Mouse (Mus musculus) CH12.LX (cell line): ENCODE data around the gene Gm45618. TPM values are rescaled to one million over a fixed set of nuclear protein-coding genes. Genes with fewer than 3 reads are reported as not detected.
A peak's percentile ranks its signal among the peaks of the same experiment; 100 is the strongest.

Experiments
- DNase-seq: peaks from one replicate; pipeline ENCODE4 v3.0.0-alpha.2; 2013; ENCODE audit errors: extremely low read depth
- H3K27ac ChIP-seq: 2 replicates; pipeline ENCODE4 v1.5.1; 2012; ENCODE audit warnings: low read depth, mild to moderate bottlenecking, control low read depth, moderate library complexity; ENCODE audit not compliant: insufficient read depth
- H3K27me3 ChIP-seq: replicated peaks from 2 replicates; pipeline ENCODE3; 2012; ENCODE audit warnings: inconsistent platforms
- H3K36me3 ChIP-seq, 2 experiments: replicated peaks in 1 of 2; 2 replicates each; pipeline versions ENCODE3 to v1.6.1; 2012; ENCODE audit warnings: inconsistent platforms in 1 of 2, low read length in 1 of 2, mild to moderate bottlenecking in 1 of 2, mixed read lengths in 1 of 2, moderate library complexity in 1 of 2; ENCODE audit not compliant: control insufficient read depth in 1 of 2, insufficient read depth in 1 of 2
- H3K4me1 ChIP-seq, 2 experiments: 2 replicates each; pipeline ENCODE4 v1.6.1; 2012; ENCODE audit warnings: inconsistent platforms in 1 of 2, moderate library complexity in 1 of 2; ENCODE audit not compliant: insufficient read depth in 2 of 2, control insufficient read depth in 1 of 2
- H3K4me2 ChIP-seq: 2 replicates; pipeline ENCODE4 v1.6.1; 2012; ENCODE audit warnings: low read depth, mild to moderate bottlenecking, control low read depth; ENCODE audit not compliant: poor library complexity, insufficient read depth, severe bottlenecking
- H3K4me3 ChIP-seq, 3 experiments: fragments of 150-350 bp in 1 of 3; sonication (generic) in 1 of 3; replicated peaks in 1 of 3; 2 replicates each; pipeline versions ENCODE3 to v1.5.1; 2011 to 2012; ENCODE audit warnings: low read depth in 2 of 3, low read length in 2 of 3, mild to moderate bottlenecking in 2 of 3, moderate library complexity in 2 of 3, control low read depth in 1 of 3, improper control_type of control experiment in 1 of 3, inconsistent platforms in 1 of 3, mixed read lengths in 1 of 3; ENCODE audit not compliant: poor library complexity in 1 of 3
- H3K79me2 ChIP-seq: replicated peaks from 2 replicates; pipeline ENCODE4 v1.6.1; 2012; ENCODE audit warnings: mild to moderate bottlenecking, moderate library complexity; ENCODE audit not compliant: control insufficient read depth, poor library complexity, insufficient read depth, severe bottlenecking; ENCODE audit errors: extremely low read depth
- H3K9ac ChIP-seq: 2 replicates; pipeline ENCODE4 v1.6.1; 2012; ENCODE audit warnings: low read depth, mild to moderate bottlenecking, control low read depth, moderate library complexity; ENCODE audit not compliant: insufficient read depth
- H3K9me3 ChIP-seq: replicated peaks from 2 replicates; pipeline ENCODE3; 2012; ENCODE audit warnings: low read length, inconsistent platforms, mixed read lengths
- BHLHE40 ChIP-seq: IDR thresholded peaks from 2 replicates; pipeline ENCODE4 v1.6.1; 2011; ENCODE audit warnings: mild to moderate bottlenecking, low read depth, low read length, improper control_type of control experiment
- CHD1 ChIP-seq: IDR thresholded peaks from 2 replicates; pipeline ENCODE4 v1.6.1; 2012; ENCODE audit warnings: low read depth, low read length, improper control_type of control experiment, inconsistent platforms
- E2F4 ChIP-seq: IDR thresholded peaks from 2 replicates; pipeline ENCODE4 v1.6.1; 2011; ENCODE audit warnings: low read depth, low read length, improper control_type of control experiment; ENCODE audit not compliant: insufficient replicate concordance
- EP300 ChIP-seq: IDR thresholded peaks from 2 replicates; pipeline ENCODE4 v1.6.1; 2011; ENCODE audit warnings: low read length, improper control_type of control experiment
- GABPA ChIP-seq: IDR thresholded peaks from 2 replicates; pipeline ENCODE4 v1.6.1; 2012; ENCODE audit warnings: low read depth, low read length, improper control_type of control experiment, inconsistent platforms; ENCODE audit not compliant: insufficient replicate concordance
- HCFC1 ChIP-seq: IDR thresholded peaks from 2 replicates; pipeline ENCODE4 v1.6.1; 2012; ENCODE audit warnings: low read depth, mild to moderate bottlenecking, inconsistent platforms, low read length, improper control_type of control experiment
- IRF4 ChIP-seq: IDR thresholded peaks from 2 replicates; pipeline ENCODE4 v1.6.1; 2014; ENCODE audit warnings: low read depth, mild to moderate bottlenecking, inconsistent platforms, low read length, improper control_type of control experiment
- JUN ChIP-seq: IDR thresholded peaks from 2 replicates; pipeline ENCODE4 v1.6.1; 2011; ENCODE audit warnings: low read depth, mild to moderate bottlenecking, low read length, improper control_type of control experiment, moderate library complexity; ENCODE audit not compliant: insufficient read depth
- JUND ChIP-seq: conservative IDR thresholded peaks from 2 replicates; pipeline ENCODE4 v1.6.1; 2011; ENCODE audit warnings: low read depth, low read length, improper control_type of control experiment
- KAT2A ChIP-seq: IDR thresholded peaks from 2 replicates; pipeline ENCODE4 v1.6.1; 2012; ENCODE audit warnings: low read length, improper control_type of control experiment, inconsistent platforms; ENCODE audit not compliant: insufficient replicate concordance
- MAZ ChIP-seq: IDR thresholded peaks from 2 replicates; pipeline ENCODE4 v1.6.1; 2012; ENCODE audit warnings: low read depth, mild to moderate bottlenecking, inconsistent platforms, low read length, improper control_type of control experiment, moderate library complexity
- MYC ChIP-seq: IDR thresholded peaks from 2 replicates; pipeline ENCODE4 v1.6.1; 2011; ENCODE audit warnings: low read depth, mild to moderate bottlenecking, improper control_type of control experiment, low read length
- NRF1 ChIP-seq: IDR thresholded peaks from 2 replicates; pipeline ENCODE4 v1.6.1; 2014; ENCODE audit warnings: low read depth, mild to moderate bottlenecking, inconsistent platforms, low read length, improper control_type of control experiment, moderate library complexity
- POLR2AphosphoS2 ChIP-seq: IDR thresholded peaks from 2 replicates; pipeline ENCODE4 v1.6.1; 2011; ENCODE audit warnings: low read depth, low read length, improper control_type of control experiment
- RAD21 ChIP-seq: IDR thresholded peaks from 2 replicates; pipeline ENCODE4 v1.6.1; 2011; ENCODE audit warnings: low read depth, mild to moderate bottlenecking, low read length, improper control_type of control experiment, moderate library complexity
- RCOR1 ChIP-seq: conservative IDR thresholded peaks from 2 replicates; pipeline ENCODE4 v1.6.1; 2012; ENCODE audit warnings: low read depth, mild to moderate bottlenecking, inconsistent platforms, low read length, improper control_type of control experiment
- SIN3A ChIP-seq: IDR thresholded peaks from 2 replicates; pipeline ENCODE4 v1.6.1; 2012; ENCODE audit warnings: low read length, improper control_type of control experiment, inconsistent platforms
- SMC3 ChIP-seq: IDR thresholded peaks from 2 replicates; pipeline ENCODE4 v1.6.1; 2011; ENCODE audit warnings: low read depth, low read length, improper control_type of control experiment
- TBP ChIP-seq: conservative IDR thresholded peaks from 2 replicates; pipeline ENCODE4 v1.6.1; 2011; ENCODE audit warnings: low read depth, low read length, improper control_type of control experiment
- UBTF ChIP-seq: IDR thresholded peaks from 2 replicates; pipeline ENCODE4 v1.6.1; 2012; ENCODE audit warnings: low read depth, mild to moderate bottlenecking, inconsistent platforms, low read length, improper control_type of control experiment, moderate library complexity
- USF1 ChIP-seq: IDR thresholded peaks from 2 replicates; pipeline ENCODE4 v1.6.1; 2014; ENCODE audit warnings: low read depth, mild to moderate bottlenecking, inconsistent platforms, low read length, improper control_type of control experiment
- USF2 ChIP-seq: conservative IDR thresholded peaks from 2 replicates; pipeline ENCODE4 v1.6.1; 2011; ENCODE audit warnings: low read depth, low read length, improper control_type of control experiment
- ZC3H11A ChIP-seq: IDR thresholded peaks from 2 replicates; pipeline ENCODE4 v1.6.1; 2012; ENCODE audit warnings: low read depth, mild to moderate bottlenecking, inconsistent platforms, low read length, improper control_type of control experiment
- ZMIZ1 ChIP-seq: IDR thresholded peaks from 2 replicates; pipeline ENCODE4 v1.6.1; 2012; ENCODE audit warnings: low read depth, mild to moderate bottlenecking, inconsistent platforms, low read length, improper control_type of control experiment
- ZNF384 ChIP-seq: IDR thresholded peaks from 2 replicates; pipeline ENCODE4 v1.6.1; 2012; ENCODE audit warnings: low read depth, low read length, improper control_type of control experiment, inconsistent platforms
- dilution Hi-C: fragments of 300-500 bp; cut with MboI; formaldehyde crosslinking; loops from 2 replicates; pipeline ENCODE4 v1.14.3; 2020; ENCODE audit warnings: low sequenced_read_pairs; ENCODE audit not compliant: extremely low pct_unique_long_range_greater_than_20kb, extremely low pct_ligation_motif_present
- in situ Hi-C: fragments of 300-500 bp; cut with MboI; formaldehyde crosslinking; loops from 3 replicates; pipeline ENCODE4 v1.14.3; 2019; ENCODE audit warnings: low sequenced_read_pairs, low pct_ligation_motif_present, low pct_unique_long_range_greater_than_20kb, mixed read lengths
- polyA plus RNA-seq: library from polyadenylated mRNA; unstranded; fragments of >175 nt; gene quantifications from 2 replicates; pipeline ENCODE4 v1.2.1, GENCODE M21; 2012; ENCODE audit warnings: low read depth; ENCODE audit not compliant: insufficient read length
- total RNA-seq, 2 experiments: library from RNA; depleted of rRNA; stranded (reverse); fragments of 300-350 nt in 1 of 2; fragments of >200 nt in 1 of 2; gene quantifications; 2 replicates each; pipeline ENCODE4 v1.2.3; 2012 to 2014

The Gm45618 gene
- total and polyA plus RNA-seq, 3 experiments = not detected

DNA sequence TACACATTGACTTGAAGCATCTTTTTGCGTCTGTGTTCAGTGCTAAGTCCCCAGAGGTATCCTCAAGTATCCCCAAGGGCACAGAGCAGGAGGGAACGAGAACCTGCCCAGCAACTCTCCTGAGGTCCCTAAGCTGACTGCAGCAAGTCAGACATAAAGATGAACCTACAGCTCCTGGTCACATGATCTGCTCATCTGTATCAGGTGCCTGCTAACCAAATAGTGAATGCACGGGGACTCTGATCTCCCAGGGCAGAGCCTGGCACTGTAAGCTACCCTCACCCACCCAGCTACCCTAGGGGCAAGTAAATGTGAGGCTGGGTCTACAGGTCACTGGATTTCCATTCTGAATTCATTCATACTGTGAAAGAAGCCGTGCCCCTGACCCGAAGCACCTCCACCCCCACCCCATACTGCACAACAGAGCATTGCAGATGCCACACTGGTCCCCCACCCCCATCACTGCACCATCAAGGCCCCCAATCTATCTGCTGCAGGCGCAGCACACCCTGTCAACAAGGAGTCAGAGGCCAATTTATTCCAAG, 26.8 kb downstream of the Gm45618 start:
- in situ Hi-C loops (no loop called here), dilution Hi-C loops (no loop called here)
- H3K9ac ChIP-seq = no peak overlapping the region
- no peak for DNase-seq
- no peaks in the 10 kb centered on the region for H3K9me3 ChIP-seq
- TF ChIP-seq ZC3H11A = no peak
- no peak for TF ChIP-seq MAZ
- TF ChIP-seq SMC3 = no peak
- no peak for TF ChIP-seq JUN
- no peak for TF ChIP-seq POLR2AphosphoS2
- no peak for TF ChIP-seq CHD1
- TF ChIP-seq HCFC1 = no peak
- TF ChIP-seq USF1 = no peak
- TF ChIP-seq E2F4 = no peak
- TF ChIP-seq ZNF384 = no peak
- TF ChIP-seq EP300 = no peak
- TF ChIP-seq IRF4 = no peak
- TF ChIP-seq JUND = no peak
- no peak for TF ChIP-seq ZMIZ1
- no peak for TF ChIP-seq BHLHE40
- no peak; the same call in 1 of the 2 replicates for TF ChIP-seq USF2
- no peak for TF ChIP-seq UBTF
- H3K4me2 ChIP-seq = peak overlapping the region; percentile 70
- H3K4me1 ChIP-seq = peaks cover 5 to 19% of the 10 kb centered on the region in 2 experiments; a peak in 3 of 4 replicates
- H3K27ac ChIP-seq = no peak overlapping the region
- peaks cover 93% of the 10 kb centered on the region for H3K27me3 ChIP-seq
- no peaks in the 10 kb centered on the region for H3K36me3 ChIP-seq
- no peaks in the 10 kb centered on the region for H3K79me2 ChIP-seq
- H3K4me3 ChIP-seq = peak overlapping the region in 1 of 3 experiments; percentile 78

DNA sequence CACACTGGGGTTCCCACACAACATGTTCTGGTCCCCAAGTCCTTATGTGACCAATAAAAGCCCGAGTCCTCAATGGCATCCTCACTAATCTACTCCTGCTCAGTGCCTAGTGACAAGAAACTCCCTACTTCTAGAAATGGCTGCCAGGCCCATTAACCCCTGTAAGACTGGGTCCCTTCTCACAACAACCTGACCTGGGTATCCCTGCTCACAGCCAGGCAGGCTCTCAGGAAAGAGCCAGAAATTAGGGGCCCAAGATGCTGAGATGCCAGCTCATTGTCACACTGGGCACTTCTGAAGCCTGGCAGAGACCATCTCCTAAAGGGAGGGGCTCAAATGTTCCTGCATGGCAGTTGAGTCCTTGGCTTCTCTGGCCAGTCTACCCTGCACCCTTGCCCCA, 27.5 kb downstream of the Gm45618 start:
- Histone ChIP-seq H3K9me3 (no peaks in the 10 kb centered on the region), H3K4me1 (peaks cover 5 to 19% of the 10 kb centered on the region in 2 experiments; a peak in 3 of 4 replicates), H3K4me2 (no peak overlapping the region), H3K36me3 (peaks cover 2 to 3% of the 10 kb centered on the region in 2 experiments), H3K27me3 (peaks cover 93% of the 10 kb centered on the region), H3K27ac (no peak overlapping the region), H3K9ac (no peak overlapping the region), H3K4me3 (no peak overlapping the region), H3K79me2 (no peaks in the 10 kb centered on the region)
- no peak for DNase-seq
- dilution Hi-C loops = no loop called here
- in situ Hi-C loops = no loop called here
- TF ChIP-seq JUND = no peak
- TF ChIP-seq RCOR1 = no peak
- no peak for TF ChIP-seq TBP
- no peak for TF ChIP-seq MYC
- no peak for TF ChIP-seq RAD21
- TF ChIP-seq NRF1 = no peak
- TF ChIP-seq GABPA = no peak
- no peak for TF ChIP-seq KAT2A
- TF ChIP-seq EP300 = no peak
- TF ChIP-seq SIN3A = no peak
- TF ChIP-seq ZNF384 = no peak
